Mouse (Mus musculus) adrenal gland, adult 8-10 months (tissue): Measurements from ENCODE around the gene Rasgrp2. TPM values are rescaled to one million over a fixed set of nuclear protein-coding genes. Genes with fewer than 3 reads are reported as not detected.

Source experiments
- DNase-seq: peaks from one replicate; pipeline ENCODE4 v3.0.0; 2022
- total RNA-seq, 4 experiments: library from RNA; stranded (reverse); gene quantifications; 2 replicates each; pipeline ENCODE4 v1.2.4; 2022

Rasgrp2 gene
- total RNA-seq, 4 experiments from 2014 or later: 31.5 to 52.2 (median 34.5) TPM

DNA sequence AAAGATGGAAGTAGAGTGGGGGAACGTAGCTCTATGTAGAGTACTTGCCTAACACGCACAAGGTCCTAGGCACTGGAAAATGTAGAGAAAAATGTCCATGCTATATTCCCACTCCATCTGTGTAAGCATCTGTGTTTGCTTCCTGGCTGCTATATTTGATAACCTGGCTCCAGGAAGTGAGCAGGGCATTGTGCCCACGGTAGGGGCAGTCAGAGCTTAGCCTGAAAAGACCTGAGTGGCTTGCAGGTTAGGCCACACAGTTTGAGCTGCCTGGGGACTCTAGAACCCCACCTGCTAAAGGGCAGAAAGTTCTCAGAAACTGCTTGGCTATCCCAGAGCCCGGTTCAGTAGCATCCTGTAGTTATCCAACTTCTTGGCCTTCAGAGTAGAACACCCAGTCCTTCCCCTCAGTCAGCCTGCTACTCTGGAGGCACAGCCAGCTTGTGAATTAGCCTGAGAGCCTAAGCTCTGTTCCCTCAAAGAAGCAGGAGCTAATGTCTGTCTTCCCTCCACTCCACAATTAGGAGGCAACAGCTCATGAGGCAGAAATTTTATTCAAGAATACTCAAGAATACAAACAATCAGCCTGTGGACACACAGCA, 16.7 kb upstream of the Rasgrp2 start:
- no peak for DNase-seq

DNA sequence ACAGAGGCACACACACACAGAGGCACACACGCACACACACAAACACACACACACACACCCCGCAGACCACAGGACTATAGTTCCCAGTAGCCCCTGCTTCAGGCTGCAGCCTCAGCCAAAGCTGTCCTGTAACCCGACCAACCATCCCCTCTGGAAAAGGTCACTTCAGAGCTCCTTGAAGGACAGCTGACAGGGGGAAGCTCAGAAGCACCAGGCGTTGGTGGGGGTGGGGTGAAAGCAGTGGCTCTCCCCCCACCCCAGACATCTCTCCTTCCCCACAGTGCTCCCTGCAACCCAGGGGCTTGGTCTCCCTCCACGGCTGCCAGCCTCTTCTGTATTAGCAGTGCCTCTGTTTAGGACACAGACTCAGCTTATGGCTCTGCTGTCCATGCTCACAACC, 15.7 kb upstream of the Rasgrp2 start:
- no peak for DNase-seq

DNA sequence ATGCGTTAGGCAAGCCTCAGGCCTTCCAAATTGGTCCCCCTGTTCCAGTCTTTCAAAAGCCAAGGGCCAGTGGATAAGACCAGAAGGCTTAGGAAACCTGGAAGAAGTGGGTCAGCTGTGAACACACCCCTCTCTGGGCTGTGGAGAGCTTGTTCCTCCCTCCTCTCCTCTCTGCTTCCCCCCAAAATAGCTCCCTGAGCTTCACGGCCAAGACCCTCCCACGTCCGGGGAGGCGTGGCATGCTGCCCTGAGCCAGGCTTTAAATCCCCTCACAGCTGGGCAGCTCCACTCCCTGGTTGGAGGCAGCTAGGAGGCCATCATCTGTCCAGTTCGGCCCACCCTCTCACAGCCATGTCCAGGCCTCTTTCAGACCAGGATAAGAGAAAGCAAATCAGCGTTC, 15.0 kb upstream of the Rasgrp2 start, which contains the start of gene Pygm:
Gene Pygm, plus strand, starts transcription at position 272 of the 400 bp plus-strand sequence.
- DNase-seq: no peak

DNA sequence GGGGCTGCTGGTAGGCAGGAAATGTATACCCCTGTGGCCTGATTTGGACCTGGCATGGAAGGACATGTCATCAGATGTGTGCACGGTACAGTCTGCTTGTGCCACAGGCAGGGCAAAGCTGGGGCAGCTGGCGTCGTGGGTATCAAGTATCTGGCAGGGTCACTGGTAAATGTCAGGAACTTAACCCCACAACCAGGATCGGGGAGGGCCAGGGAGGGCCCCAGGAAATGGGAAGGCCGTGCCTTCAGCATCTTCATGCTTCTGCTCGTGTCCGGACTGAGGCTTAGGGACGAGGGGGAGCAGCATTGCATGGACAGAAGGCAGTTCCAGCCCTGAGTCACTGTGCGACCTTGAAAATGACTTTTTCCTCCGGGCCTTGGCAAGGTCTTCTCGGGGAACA, 14.2 kb upstream of the Rasgrp2 start:
- peak; percentile 71 for DNase-seq

DNA sequence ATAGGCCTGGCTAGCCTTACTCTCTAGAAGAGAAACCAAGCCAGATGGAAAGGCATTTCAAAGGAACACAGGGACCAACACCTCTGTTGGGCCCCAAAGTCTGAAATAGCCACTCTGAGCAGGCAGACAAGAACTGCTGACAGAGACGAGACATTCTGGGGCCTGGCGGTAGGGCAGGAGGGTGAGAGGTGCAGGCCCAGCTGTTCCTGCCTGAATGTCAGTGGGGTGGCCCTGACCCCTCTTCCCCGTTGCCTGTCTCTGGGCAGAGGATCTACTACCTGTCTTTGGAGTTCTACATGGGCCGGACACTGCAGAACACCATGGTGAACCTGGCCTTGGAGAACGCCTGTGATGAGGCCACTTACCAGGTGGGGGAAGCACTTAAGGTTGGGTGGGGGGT, 13.7 kb upstream of the Rasgrp2 start:
- no peak for DNase-seq

DNA sequence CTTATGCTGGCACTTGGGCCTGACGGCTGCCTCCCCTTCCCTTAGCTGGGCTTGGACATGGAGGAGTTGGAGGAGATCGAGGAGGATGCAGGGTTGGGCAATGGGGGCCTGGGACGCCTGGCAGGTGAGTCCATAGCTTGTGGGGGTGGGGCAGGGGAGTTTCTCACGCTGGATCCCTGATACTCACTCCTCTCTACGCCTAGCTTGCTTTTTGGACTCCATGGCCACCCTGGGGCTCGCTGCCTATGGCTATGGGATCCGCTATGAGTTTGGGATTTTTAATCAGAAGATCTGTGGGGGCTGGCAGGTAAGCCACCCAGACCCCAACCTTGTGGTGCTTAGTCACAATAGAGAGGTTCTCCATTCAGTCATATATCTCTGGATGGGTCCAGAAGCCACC, 13.3 kb upstream of the Rasgrp2 start:
- no peak for DNase-seq

DNA sequence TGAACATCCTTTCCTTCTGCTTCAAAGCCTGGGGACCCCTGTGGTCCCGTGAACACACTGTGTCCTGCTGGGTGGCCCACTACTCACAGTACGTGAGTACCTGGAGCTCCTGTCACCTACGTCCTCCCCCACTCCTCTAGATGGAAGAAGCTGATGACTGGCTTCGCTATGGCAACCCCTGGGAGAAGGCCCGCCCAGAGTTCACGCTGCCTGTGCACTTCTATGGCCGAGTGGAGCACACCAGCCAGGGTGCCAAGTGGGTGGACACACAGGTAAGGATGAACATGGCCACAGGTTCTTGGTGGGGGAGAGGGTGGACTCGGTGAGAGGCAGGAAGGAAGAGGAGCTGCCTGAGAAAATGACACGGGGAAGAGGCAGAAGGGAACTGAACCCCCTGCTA, 12.9 kb upstream of the Rasgrp2 start:
- DNase-seq: no peak

DNA sequence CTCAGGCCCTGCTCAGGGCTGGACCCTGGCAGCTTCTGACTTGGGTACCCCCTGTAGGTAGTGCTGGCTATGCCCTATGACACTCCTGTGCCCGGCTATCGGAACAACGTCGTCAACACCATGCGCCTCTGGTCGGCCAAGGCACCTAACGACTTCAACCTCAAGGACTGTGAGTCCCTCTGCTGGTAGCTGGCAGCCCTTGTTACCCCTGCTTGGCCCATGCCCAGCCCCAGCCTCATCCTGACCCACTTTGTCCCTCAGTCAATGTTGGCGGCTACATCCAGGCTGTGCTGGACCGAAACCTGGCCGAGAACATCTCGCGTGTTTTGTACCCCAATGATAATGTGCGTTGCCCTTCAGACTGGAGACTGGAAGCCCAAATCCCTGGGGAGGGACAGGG, 11.1 kb upstream of the Rasgrp2 start:
- DNase-seq: no peak

DNA sequence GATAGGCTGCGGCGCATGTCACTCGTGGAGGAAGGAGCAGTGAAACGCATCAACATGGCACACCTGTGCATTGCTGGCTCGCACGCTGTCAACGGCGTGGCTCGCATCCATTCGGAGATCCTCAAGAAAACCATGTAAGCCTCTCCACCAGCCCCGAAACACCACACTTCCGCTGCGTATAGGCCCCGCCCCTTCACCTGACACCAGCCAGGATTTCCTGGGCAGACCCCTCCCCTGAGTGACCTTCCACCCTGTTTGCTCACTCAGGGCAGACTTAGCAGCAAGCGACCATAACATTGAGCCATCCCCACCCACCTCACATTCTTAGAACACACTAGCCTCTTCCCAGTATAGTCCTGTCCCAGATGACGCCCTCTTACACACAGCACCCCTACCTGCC, 9.3 kb upstream of the Rasgrp2 start:
- no peak for DNase-seq

DNA sequence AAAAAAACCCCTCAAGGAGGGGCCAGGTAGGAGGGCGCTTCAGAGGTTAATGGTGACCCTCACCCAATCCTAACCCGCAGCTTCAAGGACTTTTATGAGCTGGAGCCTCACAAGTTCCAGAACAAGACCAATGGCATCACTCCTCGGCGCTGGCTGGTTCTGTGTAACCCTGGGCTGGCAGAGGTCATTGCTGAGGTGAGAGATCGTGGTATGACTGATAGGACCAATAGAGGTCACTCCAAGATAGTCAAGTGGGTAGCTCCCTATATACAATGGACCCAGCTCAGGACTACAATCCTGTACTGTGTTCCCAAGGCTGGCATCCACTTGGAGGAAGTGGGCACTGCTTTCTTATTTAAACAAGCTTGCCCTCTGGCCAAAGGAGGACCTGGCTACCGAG, 8.9 kb upstream of the Rasgrp2 start:
- no peak for DNase-seq

DNA sequence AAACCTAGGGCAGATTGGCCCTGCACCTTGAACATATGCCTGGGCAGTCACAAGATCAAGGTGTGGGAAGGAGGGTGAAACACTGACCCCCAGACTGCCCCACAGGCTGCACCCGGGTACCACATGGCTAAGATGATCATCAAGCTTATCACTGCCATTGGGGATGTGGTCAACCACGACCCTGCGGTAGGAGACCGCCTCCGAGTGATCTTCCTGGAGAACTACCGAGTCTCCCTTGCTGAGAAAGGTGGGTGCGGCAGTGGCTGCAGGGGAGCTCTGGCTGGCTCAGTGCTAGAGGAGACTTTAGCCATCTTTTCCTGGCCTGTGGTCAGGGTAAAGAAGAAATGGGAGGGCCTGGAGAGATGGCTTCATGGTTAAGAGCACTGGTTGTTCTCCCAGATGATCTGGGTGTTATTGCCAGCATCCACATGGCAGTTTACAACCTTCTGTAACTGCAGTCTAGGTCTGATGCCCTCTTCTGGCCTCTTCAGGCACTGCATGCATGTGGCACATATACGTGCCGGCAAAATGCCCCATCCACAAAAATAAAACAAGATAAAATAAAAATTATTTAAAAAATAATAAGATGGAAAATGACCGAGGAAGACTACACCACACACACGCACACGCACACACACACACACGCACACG, 6.3 kb upstream of the Rasgrp2 start:
- DNase-seq: no peak

DNA sequence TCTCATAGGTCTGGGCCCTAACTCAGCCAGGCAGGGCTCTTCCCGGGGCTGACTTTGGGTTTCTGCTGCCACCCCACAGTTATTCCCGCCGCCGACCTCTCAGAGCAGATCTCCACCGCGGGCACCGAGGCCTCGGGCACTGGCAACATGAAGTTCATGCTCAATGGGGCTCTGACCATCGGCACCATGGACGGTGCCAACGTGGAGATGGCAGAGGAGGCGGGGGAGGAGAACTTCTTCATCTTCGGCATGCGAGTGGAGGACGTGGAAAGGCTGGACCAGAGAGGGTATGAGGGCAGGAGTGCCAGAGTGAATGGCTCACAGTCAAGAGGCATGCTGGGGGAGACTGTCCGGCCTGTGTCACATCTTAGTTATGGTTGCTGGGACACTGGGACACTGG, 5.5 kb upstream of the Rasgrp2 start:
- no peak for DNase-seq

DNA sequence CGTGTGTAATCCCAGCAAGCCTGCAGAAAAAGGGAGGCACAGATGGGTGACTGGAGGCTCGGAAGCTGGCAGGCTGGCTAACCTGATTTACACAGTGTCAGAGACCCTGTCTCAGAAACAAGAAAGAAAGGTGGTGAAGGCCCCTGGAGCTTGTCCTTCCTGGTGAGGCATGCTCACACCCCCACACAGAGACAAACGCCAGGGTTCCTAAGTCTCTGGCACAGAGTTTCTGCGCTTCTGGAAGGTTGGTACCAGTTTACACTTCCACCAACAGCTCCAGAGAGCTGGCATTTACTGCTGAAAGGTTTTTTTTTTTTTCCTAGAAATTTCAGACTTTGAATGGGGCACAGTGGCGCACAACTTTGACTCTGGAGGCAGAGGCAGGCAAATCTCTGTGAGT, 2.9 kb upstream of the Rasgrp2 start:
- DNase-seq: no peak

DNA sequence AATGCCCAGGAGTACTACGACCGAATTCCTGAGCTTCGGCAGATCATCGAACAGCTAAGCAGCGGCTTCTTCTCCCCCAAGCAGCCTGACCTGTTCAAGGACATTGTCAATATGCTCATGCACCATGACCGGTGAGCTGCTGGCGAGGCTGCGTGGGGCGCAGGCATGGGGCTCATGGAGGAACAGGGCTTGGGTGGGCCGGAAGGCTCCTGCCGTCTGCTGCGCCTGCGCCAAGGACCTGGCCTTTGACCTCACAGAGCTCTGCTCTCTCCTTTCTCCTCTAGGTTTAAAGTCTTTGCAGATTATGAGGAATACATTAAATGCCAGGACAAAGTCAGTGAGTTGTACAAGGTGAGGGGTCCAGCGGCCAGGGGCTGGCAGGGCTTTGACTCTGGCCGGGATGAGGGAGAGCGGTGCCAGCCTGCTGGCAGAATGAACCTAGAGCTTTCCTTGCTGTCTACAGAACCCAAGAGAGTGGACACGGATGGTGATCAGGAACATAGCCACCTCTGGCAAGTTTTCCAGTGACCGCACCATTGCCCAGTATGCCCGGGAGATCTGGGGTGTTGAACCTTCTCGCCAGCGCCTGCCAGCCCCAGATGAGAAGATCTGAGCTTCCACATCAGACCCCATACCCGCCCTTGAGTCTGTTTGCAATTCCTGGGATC, 1.4 kb upstream of the Rasgrp2 start:
- no peak for DNase-seq

DNA sequence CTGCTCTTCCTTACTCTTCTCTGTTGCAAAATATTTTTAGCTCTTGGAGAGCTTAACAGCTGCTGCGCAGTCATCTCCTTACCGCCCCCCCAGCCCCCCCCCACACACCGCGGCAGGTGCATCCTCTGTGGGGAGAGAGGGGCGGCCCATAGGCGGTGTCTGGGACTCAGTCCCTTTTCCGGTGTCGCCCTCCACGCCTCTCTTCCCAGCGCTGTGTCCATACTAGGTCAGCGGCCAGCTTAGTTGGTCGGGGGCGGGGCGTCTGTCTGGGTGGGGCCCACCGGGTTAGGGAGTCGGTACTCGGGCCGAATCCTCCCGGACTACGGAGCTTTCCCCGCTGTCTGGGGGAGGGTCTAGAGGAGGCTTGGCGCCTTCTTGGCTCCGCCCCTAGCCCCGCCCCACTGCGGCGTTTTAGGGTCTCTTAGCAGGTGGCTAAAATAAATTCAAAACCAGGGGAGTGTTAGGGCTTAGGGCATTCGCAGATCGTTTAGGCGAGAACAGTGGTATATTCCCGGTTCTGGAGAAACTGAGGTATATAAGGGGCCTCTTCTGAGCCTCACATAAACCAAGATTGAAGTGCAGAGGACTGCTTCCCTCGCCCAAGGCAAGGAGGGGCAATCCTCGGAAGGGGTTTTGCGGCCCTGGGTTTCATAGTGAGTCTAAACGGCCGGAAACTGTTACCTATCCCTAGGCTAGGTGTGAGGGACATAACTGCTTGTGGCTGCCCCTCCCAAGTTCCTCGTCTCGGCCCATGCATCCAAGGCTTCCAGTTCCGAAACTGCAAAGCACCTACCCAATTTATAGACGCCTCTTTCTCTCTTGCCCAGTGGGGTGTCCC, 474 bp upstream of the Rasgrp2 start:
- DNase-seq: no peak

DNA sequence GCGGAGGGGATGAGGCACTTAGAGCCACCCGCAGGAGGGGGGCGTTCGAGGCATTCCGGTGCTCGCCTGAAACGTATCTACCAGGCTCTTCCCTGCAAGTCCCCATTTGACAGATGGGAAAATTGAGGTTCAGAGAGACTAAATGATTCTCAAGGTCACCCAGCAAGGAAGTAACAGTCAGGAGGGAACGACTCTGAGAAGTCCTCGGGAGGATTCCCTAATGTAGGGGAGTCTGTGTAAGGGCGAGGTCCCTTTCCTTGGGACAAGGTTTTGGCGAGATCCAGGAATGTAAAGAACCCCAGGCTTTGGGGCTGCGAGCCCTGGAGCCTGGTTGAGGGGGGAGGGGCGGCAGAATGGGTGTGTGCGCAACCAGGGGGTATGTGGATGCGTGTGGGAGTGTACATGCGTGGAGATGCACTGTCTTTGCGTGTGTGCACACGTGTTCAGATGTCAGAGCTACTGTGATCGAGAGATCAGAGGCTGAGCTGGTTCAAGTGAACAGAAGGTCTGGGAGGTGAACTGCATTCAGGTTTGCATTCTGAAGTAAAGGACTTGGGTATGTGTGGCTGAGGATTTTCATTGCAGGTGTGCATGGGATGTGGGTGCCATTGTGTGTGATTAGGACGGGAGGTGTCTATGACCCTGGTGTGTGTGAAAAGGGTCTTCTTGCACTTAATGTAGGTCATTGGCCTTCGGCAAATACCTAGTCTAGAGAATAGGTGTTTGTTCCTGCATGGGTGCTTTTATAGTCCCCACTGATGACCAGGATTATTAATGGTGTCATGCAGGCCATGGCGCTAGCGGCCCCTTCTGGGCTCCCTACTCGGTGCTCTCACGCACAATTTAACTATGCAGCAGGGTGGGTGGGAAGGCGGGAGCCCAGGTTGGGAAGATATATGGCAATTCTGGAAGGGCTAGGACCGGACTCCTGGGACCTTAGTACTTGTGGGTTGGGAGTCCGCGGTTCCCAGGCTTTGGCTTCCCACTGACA, 1.3 kb downstream of the Rasgrp2 start:
- DNase-seq: no peak

DNA sequence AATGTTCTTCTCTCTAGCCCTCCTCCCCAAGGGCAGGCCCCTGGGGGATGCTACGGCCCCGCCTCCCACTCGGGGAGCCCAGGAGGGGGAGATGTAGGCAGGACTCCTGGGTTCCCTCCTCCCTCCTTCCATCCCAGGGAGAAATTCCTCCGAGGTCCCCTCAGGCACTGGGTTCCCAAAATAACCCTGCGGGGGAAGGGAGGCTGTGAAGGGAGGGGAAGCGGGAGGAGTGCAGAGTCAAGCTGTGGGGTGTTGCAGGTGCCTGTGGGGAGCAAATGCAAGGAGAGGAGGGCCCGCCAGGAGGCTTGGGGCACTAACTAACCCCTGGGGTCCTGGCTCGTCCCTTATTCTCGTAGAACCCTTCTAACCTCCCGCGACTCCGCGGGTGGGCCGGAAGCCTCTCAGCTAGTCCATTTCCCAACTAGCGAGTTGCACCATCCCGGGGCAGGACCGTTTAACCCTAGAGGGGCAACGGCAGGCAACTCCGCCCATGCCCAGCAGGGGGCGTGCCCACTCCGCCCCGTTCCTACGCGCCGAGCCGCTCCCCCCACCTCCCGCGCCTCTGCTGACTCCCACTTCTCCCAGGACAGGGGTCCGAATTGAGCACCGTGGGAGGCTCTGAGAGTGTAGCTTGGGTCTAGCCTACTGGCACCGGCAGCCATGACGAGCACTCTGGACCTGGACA, 2.1 kb downstream of the Rasgrp2 start:
- DNase-seq: peak; percentile 69

DNA sequence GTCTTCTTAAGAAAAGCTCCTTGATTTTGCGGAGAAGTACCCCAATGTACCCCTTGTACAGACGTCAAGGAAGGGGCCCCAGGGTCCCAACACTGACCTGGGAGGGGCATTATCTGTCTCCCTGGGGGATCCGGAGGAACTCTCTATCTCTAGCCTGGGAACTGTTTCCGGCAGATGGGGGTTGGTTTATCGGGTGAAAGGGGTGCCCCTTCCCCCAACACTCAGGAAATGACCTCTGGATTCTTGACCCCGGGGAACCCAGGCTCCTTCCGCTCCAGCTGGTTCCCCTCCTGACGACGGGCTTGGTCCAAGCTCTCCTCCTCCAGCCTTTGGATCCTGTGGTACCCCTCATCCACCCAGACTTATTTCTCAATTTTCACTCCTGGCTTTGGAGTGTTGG, 2.8 kb downstream of the Rasgrp2 start:
- DNase-seq: no peak

DNA sequence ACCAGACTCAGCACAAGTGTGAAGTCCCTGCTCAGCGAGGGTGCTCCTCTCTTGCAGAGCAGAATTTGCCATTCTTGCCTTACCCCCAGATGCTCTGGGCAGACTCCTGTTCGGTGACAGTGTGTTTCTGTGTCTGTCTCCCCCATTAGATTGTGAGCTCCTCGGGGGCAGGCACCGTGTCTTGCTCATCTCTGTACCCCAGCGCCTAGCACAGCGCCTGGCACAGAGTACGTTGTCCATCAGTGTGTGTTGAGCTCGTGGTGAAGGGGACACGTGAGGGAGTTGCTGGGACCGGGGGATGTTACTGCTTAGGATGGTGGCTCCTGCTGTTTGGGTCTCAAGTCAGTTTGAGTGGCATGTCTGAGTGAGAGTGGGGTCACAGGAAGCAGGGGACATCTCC, 4.7 kb downstream of the Rasgrp2 start:
- no peak for DNase-seq

DNA sequence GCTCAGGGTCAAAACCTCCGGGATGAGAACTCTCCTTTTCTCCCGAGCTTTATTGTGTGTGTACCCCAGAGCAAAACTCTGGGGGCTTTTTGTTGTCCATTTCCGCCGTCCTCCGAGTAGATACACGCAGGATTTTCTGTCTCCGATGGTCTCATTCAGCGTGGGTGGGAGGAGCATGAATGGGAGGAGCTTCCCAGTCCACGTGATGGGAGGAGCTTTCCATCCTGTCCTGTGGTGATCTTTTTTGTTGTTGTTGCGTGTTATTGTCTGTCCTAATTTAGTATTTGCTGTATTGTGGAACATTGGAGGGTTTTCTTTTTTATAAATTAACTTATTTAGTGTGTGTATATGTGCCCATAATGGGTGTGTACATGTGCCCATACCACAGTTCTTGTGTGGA, 6.3 kb downstream of the Rasgrp2 start:
- no peak for DNase-seq

DNA sequence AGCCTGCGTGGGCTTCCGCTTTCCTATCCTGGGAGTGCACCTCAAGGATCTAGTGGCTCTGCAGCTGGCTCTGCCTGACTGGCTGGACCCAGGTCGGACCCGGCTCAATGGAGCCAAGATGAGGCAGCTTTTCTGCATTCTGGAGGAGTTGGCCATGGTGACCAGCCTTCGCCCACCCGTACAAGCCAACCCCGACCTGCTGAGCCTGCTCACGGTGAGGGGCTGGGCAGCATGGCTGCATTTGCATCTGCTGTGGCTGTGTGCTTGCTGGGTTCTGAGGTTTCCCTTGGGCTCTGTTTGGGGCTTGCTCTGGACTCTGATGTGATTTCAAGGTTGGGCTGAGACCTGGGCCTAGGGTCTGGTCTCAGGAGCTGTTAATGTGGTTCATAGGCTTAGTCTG, 8.0 kb downstream of the Rasgrp2 start:
- no peak for DNase-seq
